Mouse (Mus musculus): ENCODE data around the gene Vac14. TPM values are rescaled to one million over a fixed set of nuclear protein-coding genes. Genes with fewer than 3 reads are reported as not detected.

The Vac14 gene
- polyA plus RNA-seq, 1 experiment, result 26.8 TPM

- WGBS, result 85% methylated on average over 3 of the region's 3 CpGs
- Histone ChIP-seq H3K4me1 (ENCODE audit: control insufficient read depth, insufficient read depth, insufficient read length, low read length) (no peaks in the 10 kb centered on the region), H3K36me3 (ENCODE audit: control insufficient read depth, insufficient read depth, low read length) (peaks cover 15% of the 10 kb centered on the region), H3K4me3 (ENCODE audit: low read depth, low read length) (no peak overlapping the region), H3K27ac (ENCODE audit: insufficient read depth, low read depth, low read length) (no peak overlapping the region), H3K27me3 (ENCODE audit: control insufficient read depth, insufficient read depth, low read length) (no peaks in the 10 kb centered on the region)
- TF ChIP-seq POLR2A (IDR thresholded peaks at IDR 0.05; ENCODE audit: low read depth, low read length) (no peak), CTCF (IDR thresholded peaks at IDR 0.05; ENCODE audit: extremely low read depth, insufficient read length, insufficient replicate concordance, low read depth, low read length) (no peak)
Observed at GRCm38 (mm10) chr8:110678989-110679388, 60.6 kb downstream of the Vac14 start.

- Histone ChIP-seq H3K36me3 (ENCODE audit: control insufficient read depth, insufficient read depth, low read length) (peaks cover 15% of the 10 kb centered on the region), H3K27ac (ENCODE audit: insufficient read depth, low read depth, low read length) (peak overlapping the region; percentile 35), H3K4me3 (ENCODE audit: low read depth, low read length) (no peak overlapping the region), H3K27me3 (ENCODE audit: control insufficient read depth, insufficient read depth, low read length) (no peaks in the 10 kb centered on the region), H3K4me1 (ENCODE audit: control insufficient read depth, insufficient read depth, insufficient read length, low read length) (no peaks in the 10 kb centered on the region)
- TF ChIP-seq CTCF (IDR thresholded peaks at IDR 0.05; ENCODE audit: extremely low read depth, insufficient read length, insufficient replicate concordance, low read depth, low read length) (no peak), POLR2A (IDR thresholded peaks at IDR 0.05; ENCODE audit: low read depth, low read length) (no peak)
- WGBS, result 61% methylated on average over 5 of the region's 5 CpGs
Observed at GRCm38 (mm10) chr8:110687726-110688125, 69.3 kb downstream of the Vac14 start.

- no peaks in the 10 kb centered on the region for H3K4me1 ChIP-seq (ENCODE audit: control insufficient read depth, insufficient read depth, insufficient read length, low read length)
- H3K27me3 ChIP-seq (ENCODE audit: control insufficient read depth, insufficient read depth, low read length), result no peaks in the 10 kb centered on the region
- H3K36me3 ChIP-seq (ENCODE audit: control insufficient read depth, insufficient read depth, low read length), result peaks cover 15% of the 10 kb centered on the region
- TF ChIP-seq POLR2A (IDR thresholded peaks at IDR 0.05; ENCODE audit: low read depth, low read length), result no peak
- no peak for TF ChIP-seq CTCF (IDR thresholded peaks at IDR 0.05; ENCODE audit: extremely low read depth, insufficient read length, insufficient replicate concordance, low read depth, low read length)
- WGBS, result 85% methylated on average over 9 of the region's 9 CpGs
- no peak overlapping the region for H3K4me3 ChIP-seq (ENCODE audit: low read depth, low read length)
- no peak overlapping the region for H3K27ac ChIP-seq (ENCODE audit: insufficient read depth, low read depth, low read length)
Observed at GRCm38 (mm10) chr8:110689961-110690360, 71.6 kb downstream of the Vac14 start.

GRCm38 (mm10) chr8:110694226-110694625, 75.8 kb downstream of the Vac14 start:
- 87% methylated on average over 5 of the region's 5 CpGs for WGBS

GRCm38 (mm10) chr8:110694826-110695225, 76.4 kb downstream of the Vac14 start:
- Histone ChIP-seq H3K27me3 (ENCODE audit: control insufficient read depth, insufficient read depth, low read length) (no peaks in the 10 kb centered on the region), H3K27ac (ENCODE audit: insufficient read depth, low read depth, low read length) (no peak overlapping the region), H3K4me3 (ENCODE audit: low read depth, low read length) (no peak overlapping the region), H3K36me3 (ENCODE audit: control insufficient read depth, insufficient read depth, low read length) (peaks cover 12% of the 10 kb centered on the region; the same call in 1 of the 2 replicates), H3K4me1 (ENCODE audit: control insufficient read depth, insufficient read depth, insufficient read length, low read length) (no peaks in the 10 kb centered on the region)
- TF ChIP-seq CTCF (IDR thresholded peaks at IDR 0.05; ENCODE audit: extremely low read depth, insufficient read length, insufficient replicate concordance, low read depth, low read length) (no peak), POLR2A (IDR thresholded peaks at IDR 0.05; ENCODE audit: low read depth, low read length) (no peak)
- WGBS, result 85% methylated on average over 4 of the region's 4 CpGs

More at GRCm38 (mm10) chr8:110694226-110694625, 75.8 kb downstream of the Vac14 start:
- no peak for TF ChIP-seq POLR2A (IDR thresholded peaks at IDR 0.05; ENCODE audit: low read depth, low read length)
- no peak for TF ChIP-seq CTCF (IDR thresholded peaks at IDR 0.05; ENCODE audit: extremely low read depth, insufficient read length, insufficient replicate concordance, low read depth, low read length)
- no peaks in the 10 kb centered on the region for H3K27me3 ChIP-seq (ENCODE audit: control insufficient read depth, insufficient read depth, low read length)
- peaks cover 12% of the 10 kb centered on the region; the same call in 1 of the 2 replicates for H3K36me3 ChIP-seq (ENCODE audit: control insufficient read depth, insufficient read depth, low read length)
- H3K4me3 ChIP-seq (ENCODE audit: low read depth, low read length), result no peak overlapping the region
- H3K27ac ChIP-seq (ENCODE audit: insufficient read depth, low read depth, low read length), result no peak overlapping the region
- H3K4me1 ChIP-seq (ENCODE audit: control insufficient read depth, insufficient read depth, insufficient read length, low read length), result no peaks in the 10 kb centered on the region

- Histone ChIP-seq H3K4me1 (ENCODE audit: control insufficient read depth, insufficient read depth, insufficient read length, low read length) (no peaks in the 10 kb centered on the region), H3K36me3 (ENCODE audit: control insufficient read depth, insufficient read depth, low read length) (peaks cover 10% of the 10 kb centered on the region; the same call in 1 of the 2 replicates), H3K27ac (ENCODE audit: insufficient read depth, low read depth, low read length) (no peak overlapping the region), H3K4me3 (ENCODE audit: low read depth, low read length) (no peak overlapping the region), H3K27me3 (ENCODE audit: control insufficient read depth, insufficient read depth, low read length) (no peaks in the 10 kb centered on the region)
- TF ChIP-seq CTCF (IDR thresholded peaks at IDR 0.05; ENCODE audit: extremely low read depth, insufficient read length, insufficient replicate concordance, low read depth, low read length) (no peak), POLR2A (IDR thresholded peaks at IDR 0.05; ENCODE audit: low read depth, low read length) (no peak)
- 88% methylated on average over 5 of the region's 5 CpGs for WGBS
Observed at GRCm38 (mm10) chr8:110695431-110695830, 77.0 kb downstream of the Vac14 start.

- no peaks in the 10 kb centered on the region for H3K4me1 ChIP-seq (ENCODE audit: control insufficient read depth, insufficient read depth, insufficient read length, low read length)
- peaks cover 10% of the 10 kb centered on the region; the same call in 1 of the 2 replicates for H3K36me3 ChIP-seq (ENCODE audit: control insufficient read depth, insufficient read depth, low read length)
- no peaks in the 10 kb centered on the region for H3K27me3 ChIP-seq (ENCODE audit: control insufficient read depth, insufficient read depth, low read length)
- H3K27ac ChIP-seq (ENCODE audit: insufficient read depth, low read depth, low read length), result no peak overlapping the region
- WGBS, result 95% methylated on average over 4 of the region's 4 CpGs
- no peak for TF ChIP-seq CTCF (IDR thresholded peaks at IDR 0.05; ENCODE audit: extremely low read depth, insufficient read length, insufficient replicate concordance, low read depth, low read length)
- no peak for TF ChIP-seq POLR2A (IDR thresholded peaks at IDR 0.05; ENCODE audit: low read depth, low read length)
- H3K4me3 ChIP-seq (ENCODE audit: low read depth, low read length), result no peak overlapping the region
Observed at GRCm38 (mm10) chr8:110696051-110696450, 77.7 kb downstream of the Vac14 start.

Data from small intestine, adult 2 months (tissue).